Mouse (Mus musculus): Measurements from ENCODE around the gene Dis3. TPM values are rescaled to one million over a fixed set of nuclear protein-coding genes. Genes with fewer than 3 reads are reported as not detected.
"Not testable (repeated sequence)": the region's sequence is repeated elsewhere in the genome, so short reads cannot be mapped to it uniquely, and the experiment has no call there.

The Dis3 gene
- polyA plus RNA-seq, 1 experiment from 2014 or later: 31.9 TPM

GRCm38 (mm10) chr14:99046782-99047181, 52.8 kb downstream of the Dis3 start:
- no peaks in the 10 kb centered on the region for H3K27me3 ChIP-seq (replicated peaks)
- H3K9me3 ChIP-seq: no peaks in the 10 kb centered on the region
- WGBS: under 1% methylated on average over 15 of the region's 15 CpGs
- H3K27ac ChIP-seq: peak overlapping the region; percentile 87
- H3K4me1 ChIP-seq (replicated peaks): peaks cover 11% of the 10 kb centered on the region
- peak overlapping the region; percentile 93 for H3K4me3 ChIP-seq (replicated peaks)
- H3K36me3 ChIP-seq: 0 out of 2 replicates have a peak, but pooled peaks cover 5% of the 10 kb centered on the region
- peak overlapping the region; percentile 61 for H3K4me2 ChIP-seq (replicated peaks)
- peak; percentile 20 for ATAC-seq
- H3K9ac ChIP-seq: peak overlapping the region; percentile 92

DNA sequence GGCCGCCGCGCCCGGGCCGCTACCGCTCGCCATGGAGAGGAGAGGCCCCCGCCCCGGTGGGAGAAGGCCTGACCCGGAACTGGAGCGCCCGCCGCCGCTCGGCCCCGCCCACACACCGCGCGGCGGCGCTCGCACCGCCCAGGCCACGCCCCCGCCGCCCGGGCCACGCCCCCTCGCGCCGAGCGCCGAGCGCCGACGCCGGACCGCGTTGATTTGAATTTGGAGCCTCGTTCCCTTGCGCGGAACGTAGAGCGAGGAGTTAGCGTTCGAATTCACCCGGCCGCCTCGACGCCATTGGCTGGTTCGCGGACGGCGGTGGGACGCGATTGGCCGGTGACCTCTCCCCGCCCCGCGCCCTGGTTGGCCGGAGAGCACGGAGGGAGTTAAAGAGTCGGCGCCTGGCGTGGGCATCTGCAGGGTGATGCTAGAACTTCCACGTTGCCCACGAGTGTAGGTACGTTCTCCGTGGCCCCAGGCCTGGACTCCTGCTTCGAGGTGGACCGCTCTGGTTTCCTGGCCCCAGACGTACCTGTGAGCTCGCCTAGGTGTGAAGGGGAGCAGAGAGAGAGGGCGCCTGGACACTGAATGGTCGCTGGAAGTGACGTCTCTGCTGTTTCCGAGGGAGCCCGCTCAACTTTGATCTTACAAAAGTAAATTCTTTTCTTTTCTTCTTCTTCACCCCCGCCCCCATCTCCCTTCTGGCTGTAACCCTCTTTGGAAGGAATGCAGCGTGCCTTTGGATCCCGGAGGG, 53.4 kb downstream of the Dis3 start, which contains the start of the genes Mzt1 and Bora:
TSS of gene Mzt1 (minus strand) at position 104 of the 751 bp plus-strand sequence.
TSS of gene Bora (plus strand) at position 192 of the 751 bp plus-strand sequence.
- WGBS: under 1% methylated on average over 78 of the region's 81 CpGs
- Histone ChIP-seq H3K27ac (peak within 1 kb of the TSS; percentile 87), H3K27me3 (replicated peaks) (no peaks in the 10 kb centered on the region), H3K4me3 (replicated peaks) (peak within 1 kb of the TSS; percentile 93), H3K4me2 (replicated peaks) (peak within 1 kb of the TSS; percentile 61), H3K4me1 (replicated peaks) (peaks cover 14% of the 10 kb centered on the region), H3K9ac (peak within 1 kb of the TSS; percentile 92), H3K9me3 (no peaks in the 10 kb centered on the region), H3K36me3 (0 out of 2 replicates have a peak, but pooled peaks cover 5% of the 10 kb centered on the region)
- peak; percentile 96 for ATAC-seq

GRCm38 (mm10) chr14:99045378-99046030, 54.1 kb downstream of the Dis3 start:
- peak overlapping the region; percentile 93 for H3K4me3 ChIP-seq (replicated peaks)

GRCm38 (mm10) chr14:99044718-99045117, 54.9 kb downstream of the Dis3 start:
- 4% methylated on average over 5 of the region's 5 CpGs for WGBS
- peak overlapping the region; percentile 61 for H3K4me2 ChIP-seq (replicated peaks)
- H3K4me1 ChIP-seq (replicated peaks): peaks cover 14% of the 10 kb centered on the region
- H3K4me3 ChIP-seq (replicated peaks): peak overlapping the region; percentile 93
- no peak for ATAC-seq
- H3K27ac ChIP-seq: no peak overlapping the region
- no peaks in the 10 kb centered on the region for H3K27me3 ChIP-seq (replicated peaks)
- H3K36me3 ChIP-seq: no peaks in the 10 kb centered on the region
- peak overlapping the region; percentile 92 for H3K9ac ChIP-seq
- H3K9me3 ChIP-seq: no peaks in the 10 kb centered on the region

More at GRCm38 (mm10) chr14:99045378-99046030, 54.1 kb downstream of the Dis3 start:
- H3K4me1 ChIP-seq (replicated peaks): peaks cover 14% of the 10 kb centered on the region
- peak overlapping the region; percentile 92 for H3K9ac ChIP-seq
- H3K9me3 ChIP-seq: no peaks in the 10 kb centered on the region
- under 1% methylated on average over 67 of the region's 70 CpGs for WGBS
- H3K27ac ChIP-seq: peak overlapping the region; percentile 87
- ATAC-seq: peak; percentile 23
- no peaks in the 10 kb centered on the region for H3K27me3 ChIP-seq (replicated peaks)
- peak overlapping the region; percentile 61 for H3K4me2 ChIP-seq (replicated peaks)
- H3K36me3 ChIP-seq: 0 out of 2 replicates have a peak, but pooled peaks cover 3% of the 10 kb centered on the region

DNA sequence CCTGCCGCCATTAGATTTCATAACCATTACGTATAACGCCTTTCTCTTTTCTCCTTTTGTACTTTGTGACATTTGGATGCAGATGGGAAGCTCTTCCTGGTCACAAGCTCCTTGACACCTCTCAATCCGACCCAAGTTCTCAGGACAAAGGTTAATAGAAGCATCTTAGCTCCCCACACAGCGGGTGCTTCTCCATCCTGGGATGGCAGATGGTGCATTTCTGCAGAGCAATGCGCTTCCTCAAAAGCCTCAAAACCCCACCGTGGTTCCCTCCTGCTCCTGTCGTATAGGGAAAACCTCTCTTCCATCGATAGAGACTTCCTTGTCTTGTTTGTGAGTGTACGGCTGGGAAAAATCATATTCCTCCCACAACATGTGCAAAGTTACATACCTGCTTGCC, 55.5 kb downstream of the Dis3 start:
- Histone ChIP-seq H3K4me2 (replicated peaks) (peak overlapping the region; percentile 61), H3K27me3 (replicated peaks) (no peaks in the 10 kb centered on the region), H3K27ac (no peak overlapping the region), H3K9ac (no peak overlapping the region), H3K4me1 (replicated peaks) (peaks cover 14% of the 10 kb centered on the region), H3K36me3 (no peaks in the 10 kb centered on the region), H3K4me3 (replicated peaks) (peak overlapping the region; percentile 93; the same call in 1 of the 2 replicates), H3K9me3 (no peaks in the 10 kb centered on the region)
- ATAC-seq: no peak
- WGBS: 39% methylated on average over 10 of the region's 10 CpGs

DNA sequence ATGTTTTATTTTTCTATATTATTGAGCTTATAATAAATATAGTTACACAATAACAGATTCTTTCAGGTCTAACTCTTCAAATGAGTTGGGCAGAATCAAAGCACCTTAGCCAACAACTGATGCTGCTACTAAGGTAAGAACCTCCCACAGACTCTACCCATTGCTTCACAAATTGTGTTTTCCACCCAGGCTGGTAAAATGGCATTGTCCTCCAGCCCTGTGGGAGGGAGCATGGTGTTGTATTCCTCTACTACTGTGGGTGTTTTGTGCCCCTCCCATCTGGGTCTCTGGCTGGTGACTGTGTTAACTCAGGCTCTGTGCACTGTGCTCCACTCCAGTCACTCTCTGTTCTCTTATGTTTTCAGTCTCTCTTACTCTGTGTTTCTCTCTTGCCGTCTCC, 56.1 kb downstream of the Dis3 start:
- ATAC-seq: no peak
- Histone ChIP-seq H3K9me3 (no peaks in the 10 kb centered on the region), H3K4me1 (replicated peaks) (peaks cover 14% of the 10 kb centered on the region), H3K27ac (no peak overlapping the region), H3K4me3 (replicated peaks) (no peak overlapping the region), H3K4me2 (replicated peaks) (no peak overlapping the region), H3K36me3 (no peaks in the 10 kb centered on the region), H3K9ac (no peak overlapping the region), H3K27me3 (replicated peaks) (no peaks in the 10 kb centered on the region)
- 69% methylated on average over 1 of the region's 1 CpGs for WGBS

GRCm38 (mm10) chr14:99041416-99041815, 58.2 kb downstream of the Dis3 start:
- no peak overlapping the region for H3K4me2 ChIP-seq (replicated peaks)
- ATAC-seq: no peak
- peaks cover 14% of the 10 kb centered on the region for H3K4me1 ChIP-seq (replicated peaks)
- no peak overlapping the region for H3K27ac ChIP-seq
- 66% methylated on average over 4 of the region's 4 CpGs for WGBS
- no peaks in the 10 kb centered on the region for H3K9me3 ChIP-seq
- H3K27me3 ChIP-seq (replicated peaks): no peaks in the 10 kb centered on the region
- H3K4me3 ChIP-seq (replicated peaks): no peak overlapping the region
- no peaks in the 10 kb centered on the region for H3K36me3 ChIP-seq
- H3K9ac ChIP-seq: no peak overlapping the region

- peaks cover 11% of the 10 kb centered on the region for H3K4me1 ChIP-seq (replicated peaks)
- not testable (repeated sequence) for H3K27me3 ChIP-seq (replicated peaks); ATAC-seq; H3K27ac ChIP-seq; H3K4me3 ChIP-seq (replicated peaks); H3K4me2 ChIP-seq (replicated peaks); H3K9ac ChIP-seq; H3K36me3 ChIP-seq; H3K9me3 ChIP-seq
- 81% methylated on average over 5 of the region's 5 CpGs for WGBS
These were observed 60.3 kb downstream of the Dis3 start for GRCm38 (mm10) chr14:99039308-99039707.

DNA sequence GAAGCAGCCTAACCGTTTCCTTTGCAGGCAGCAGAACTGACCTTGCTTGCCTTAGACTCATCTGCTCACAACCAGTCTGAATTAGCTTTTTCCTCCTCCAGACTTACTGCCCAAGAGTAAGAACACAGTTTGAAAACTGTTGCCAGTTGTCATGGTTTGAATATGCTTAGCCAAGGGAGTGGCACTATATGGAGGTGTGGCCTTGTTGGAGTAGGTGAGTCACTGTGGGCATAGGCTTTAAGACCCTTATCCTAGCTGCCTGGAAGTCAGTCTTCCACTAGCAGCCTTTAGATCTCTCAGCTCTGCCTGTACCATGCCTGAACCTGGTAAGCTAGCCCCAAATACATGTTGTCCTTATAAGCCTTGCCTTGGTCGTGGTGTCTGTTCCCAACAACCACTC, 61.9 kb downstream of the Dis3 start:
- ATAC-seq: peak; percentile 61
- H3K27ac ChIP-seq: no peak overlapping the region

GRCm38 (mm10) chr14:99036039-99036438, 63.5 kb downstream of the Dis3 start:
- Histone ChIP-seq H3K4me1 (replicated peaks) (no peaks in the 10 kb centered on the region; the same call in 1 of the 2 replicates), H3K4me3 (replicated peaks) (no peak overlapping the region), H3K27ac (no peak overlapping the region), H3K27me3 (replicated peaks) (no peaks in the 10 kb centered on the region), H3K36me3 (no peaks in the 10 kb centered on the region), H3K9me3 (no peaks in the 10 kb centered on the region), H3K9ac (no peak overlapping the region), H3K4me2 (replicated peaks) (no peak overlapping the region)
- WGBS: 56% methylated on average over 4 of the region's 4 CpGs
- no peak for ATAC-seq

More for the DNA sequence above, 61.9 kb downstream of the Dis3 start:
- Histone ChIP-seq H3K4me2 (replicated peaks) (no peak overlapping the region), H3K4me1 (replicated peaks) (peaks cover 3% of the 10 kb centered on the region; the same call in 1 of the 2 replicates), H3K9me3 (no peaks in the 10 kb centered on the region), H3K4me3 (replicated peaks) (no peak overlapping the region), H3K27me3 (replicated peaks) (no peaks in the 10 kb centered on the region), H3K9ac (no peak overlapping the region), H3K36me3 (no peaks in the 10 kb centered on the region)
- 75% methylated on average over 2 of the region's 2 CpGs for WGBS

- H3K4me3 ChIP-seq (replicated peaks); H3K9ac ChIP-seq; ATAC-seq; H3K27me3 ChIP-seq (replicated peaks); H3K4me2 ChIP-seq (replicated peaks); H3K27ac ChIP-seq; H3K36me3 ChIP-seq; H3K4me1 ChIP-seq (replicated peaks); H3K9me3 ChIP-seq: not testable (repeated sequence)
- WGBS: 90% methylated on average over 8 of the region's 8 CpGs
These were observed 64.7 kb downstream of the Dis3 start for GRCm38 (mm10) chr14:99034851-99035250.

DNA sequence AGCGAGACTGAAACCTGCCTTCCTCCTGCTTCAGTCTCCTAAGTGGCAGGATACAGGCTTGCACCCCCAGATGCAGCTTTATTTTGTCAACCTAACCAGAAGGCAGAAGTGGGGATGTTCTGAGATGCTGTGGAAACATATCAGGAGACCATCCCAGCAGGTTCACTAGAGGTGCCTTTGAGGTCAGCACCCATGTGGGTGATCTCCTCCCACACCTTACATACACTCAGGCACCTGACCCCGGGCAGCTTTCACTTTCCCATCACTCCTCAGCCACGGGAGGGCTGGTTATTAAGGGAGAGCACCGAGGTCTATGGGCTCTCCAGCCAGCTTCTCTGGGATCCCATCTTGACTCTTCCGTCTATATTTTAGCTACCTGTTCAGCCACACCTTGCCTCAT, 67.0 kb downstream of the Dis3 start:
- Histone ChIP-seq H3K9me3 (no peaks in the 10 kb centered on the region), H3K4me3 (replicated peaks) (no peak overlapping the region), H3K27me3 (replicated peaks) (no peaks in the 10 kb centered on the region), H3K36me3 (no peaks in the 10 kb centered on the region), H3K4me2 (replicated peaks) (no peak overlapping the region), H3K9ac (no peak overlapping the region), H3K4me1 (replicated peaks) (no peaks in the 10 kb centered on the region; the same call in 1 of the 2 replicates), H3K27ac (no peak overlapping the region)
- ATAC-seq: no peak
- 80% methylated on average over 5 of the region's 5 CpGs for WGBS

All from intestine, embryonic 15.5 days (tissue).